Mouse (Mus musculus) lung, adult 2 months (tissue): ENCODE data around the gene Plekha1.

Experiments
- CTCF ChIP-seq: fragments of 200-500 bp; IDR thresholded peaks from 2 replicates; pipeline ENCODE4 v1.5.1; 2011; ENCODE audit warnings: mild to moderate bottlenecking, low read length, control low read depth; ENCODE audit not compliant: insufficient read depth
- POLR2A ChIP-seq: fragments of 200-500 bp; IDR thresholded peaks from 2 replicates; pipeline ENCODE4 v1.6.1; 2011; ENCODE audit warnings: low read depth, mild to moderate bottlenecking, control low read depth, low read length, borderline replicate concordance; ENCODE audit errors: extremely low read depth

DNA sequence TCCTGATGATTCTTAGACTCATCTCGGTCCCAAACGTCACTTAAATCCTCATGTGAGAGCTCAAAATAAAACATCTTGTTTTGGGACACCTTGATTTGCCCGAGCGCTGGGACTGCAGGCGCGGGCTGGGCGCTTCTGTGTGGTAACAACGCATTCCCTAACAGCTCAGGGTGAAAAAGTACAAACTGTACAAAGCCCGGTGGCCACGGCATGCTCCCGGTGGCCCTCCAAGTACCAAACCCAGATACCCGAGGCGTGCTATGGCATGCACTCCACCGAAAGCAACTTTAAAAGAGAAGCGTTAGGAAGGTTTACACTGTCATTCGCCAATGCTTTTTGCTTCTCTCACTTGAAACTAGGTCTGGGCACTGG is 69.9 kb downstream of the Plekha1 start:
- TF ChIP-seq CTCF, result no peak
- TF ChIP-seq POLR2A, result no peak
